Mouse (Mus musculus) kidney, adult 2 months (tissue): ENCODE data around the gene P3h4.

Experiments
- CTCF ChIP-seq: fragments of 200-500 bp; conservative IDR thresholded peaks from 2 replicates; pipeline ENCODE4 v1.5.1; 2011; ENCODE audit warnings: low read depth, mild to moderate bottlenecking, control low read depth, low read length, moderate library complexity, mixed read lengths; ENCODE audit not compliant: insufficient read depth, insufficient read length
- POLR2A ChIP-seq: fragments of 200-500 bp; IDR thresholded peaks from one replicate; pipeline ENCODE4 v1.6.1; 2011; ENCODE audit warnings: low read depth, low read length, control low read depth

DNA sequence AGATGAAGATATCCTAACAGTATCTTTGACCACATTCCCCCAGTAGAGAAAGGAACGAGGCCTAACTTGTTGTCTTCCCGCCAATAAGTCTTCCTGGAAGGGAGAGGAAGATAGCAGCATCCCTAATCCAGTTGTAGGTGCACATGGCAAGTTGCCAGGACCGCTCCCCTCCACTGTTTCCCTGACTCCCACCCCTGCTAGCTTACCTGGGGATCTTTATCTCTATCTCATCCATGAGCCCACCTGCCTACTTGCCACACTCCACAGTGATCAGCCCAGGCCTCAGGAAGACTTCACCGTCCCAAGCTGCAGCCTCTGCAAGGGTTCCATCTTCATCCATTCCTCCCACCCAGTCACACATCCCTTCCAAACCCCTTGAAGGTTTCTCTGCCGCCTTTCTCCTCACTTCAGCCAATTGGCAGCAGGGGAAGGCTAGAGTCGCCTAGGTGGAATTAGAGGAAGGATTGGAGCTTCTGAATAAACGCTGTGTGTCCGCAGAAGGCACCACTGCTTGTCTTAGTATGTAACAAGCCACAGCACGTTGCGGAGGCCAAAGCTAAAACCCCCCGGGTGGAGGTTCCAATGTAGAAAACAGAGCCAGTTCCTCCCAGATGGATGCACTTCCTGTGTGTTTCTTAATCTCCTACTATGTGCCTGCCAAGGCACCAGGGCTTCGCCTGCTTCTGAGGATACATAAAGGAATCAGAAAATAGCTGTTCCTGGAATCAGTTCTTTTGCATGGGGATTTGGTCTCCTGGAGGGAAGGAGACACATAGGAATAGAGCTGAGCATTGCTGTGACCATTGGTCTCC is 14.7 kb downstream of the P3h4 start:
- TF ChIP-seq POLR2A (no peak), CTCF (no peak)
